Mouse (Mus musculus) liver, adult 2 months (tissue): ENCODE measurements around the gene Cbr1.
"Not testable (repeated sequence)": the region's sequence is repeated elsewhere in the genome, so short reads cannot be mapped to it uniquely, and the experiment has no call there.

Experiments used
- CTCF ChIP-seq: fragments of 200-500 bp; IDR thresholded peaks from 2 replicates; pipeline ENCODE4 v1.5.1; 2011; ENCODE audit warnings: low read depth, low read length, control low read depth
- POLR2A ChIP-seq: fragments of 200-500 bp; IDR thresholded peaks from 2 replicates; pipeline ENCODE4 v1.6.1; 2011; ENCODE audit warnings: low read length, control low read depth; ENCODE audit not compliant: insufficient read depth; ENCODE audit errors: extremely low read depth

- not testable (repeated sequence) for TF ChIP-seq POLR2A, CTCF
Observed at GRCm38 (mm10) chr16:93623759-93624158, 18.1 kb downstream of the Cbr1 start.
